Mouse (Mus musculus) midbrain, embryonic 14.5 days (tissue): ENCODE results near the gene Rgn. TPM values are rescaled to one million over a fixed set of nuclear protein-coding genes. Genes with fewer than 3 reads are reported as not detected.

Experiments used
- polyA plus RNA-seq: library from polyadenylated mRNA; unstranded; fragments of >200 nt; fragmentation: Nextera tagmentation; extraction: Ambion mirVana; gene quantifications from 2 replicates; pipeline ENCODE4 v1.2.1, GENCODE M21; 2014

Gene Rgn
- polyA plus RNA-seq, 1 experiment from 2014 or later = 0.86 TPM

Other genes with a start within 250 kb of the Rgn start
- gene Rp2, start 185.3 kb upstream of the Rgn start, polyA plus RNA-seq = 11.1 and 18.0 TPM in 2 replicates
- 5.2 and 7.8 TPM in 2 replicates for gene Jade3, start 124.1 kb upstream of the Rgn start, polyA plus RNA-seq
- gene Rbm10, start 67.7 kb downstream of the Rgn start, polyA plus RNA-seq = 54.8 and 57.0 TPM in 2 replicates
- 223 and 258 TPM in 2 replicates for gene Ndufb11, start 67.8 kb downstream of the Rgn start, polyA plus RNA-seq
- gene Uba1, start 108.5 kb downstream of the Rgn start, polyA plus RNA-seq = 306 and 398 TPM in 2 replicates
- gene Cdk16, start 138.2 kb downstream of the Rgn start, polyA plus RNA-seq = 112 and 123 TPM in 2 replicates
- 68.7 and 91.6 TPM in 2 replicates for gene Usp11, start 154.1 kb downstream of the Rgn start, polyA plus RNA-seq
- gene Araf, start 248.0 kb downstream of the Rgn start, polyA plus RNA-seq = 292 and 335 TPM in 2 replicates